Mouse (Mus musculus) adrenal gland, postnatal 14 days (tissue): ENCODE measurements around the gene Evi5. TPM values are rescaled to one million over a fixed set of nuclear protein-coding genes. Genes with fewer than 3 reads are reported as not detected.

Experiments used
- DNase-seq: peaks from one replicate; pipeline ENCODE4 v3.0.0; 2021; ENCODE audit warnings: mixed read lengths
- total RNA-seq: library from RNA; stranded (reverse); gene quantifications from 2 replicates; pipeline ENCODE4 v1.2.3, GENCODE M21; 2021

The Evi5 gene
- total RNA-seq, 1 experiment from 2014 or later, result 53.6 TPM

GRCm38 (mm10) chr5:107873330-107873729, 1.6 kb downstream of the Evi5 start:
- DNase-seq, result no peak

- peak; percentile 34 for DNase-seq
Observed at GRCm38 (mm10) chr5:107869701-107870100, 5.2 kb downstream of the Evi5 start.

GRCm38 (mm10) chr5:107868905-107869424, 5.9 kb downstream of the Evi5 start:
- DNase-seq, result peak; percentile 95

- peak; percentile 81 for DNase-seq
Observed at GRCm38 (mm10) chr5:107867970-107868904, 6.7 kb downstream of the Evi5 start.

- DNase-seq, result peak; percentile 32
Observed at GRCm38 (mm10) chr5:107866127-107867126, 8.5 kb downstream of the Evi5 start.

- DNase-seq, result peak; percentile 21
Observed at GRCm38 (mm10) chr5:107863971-107864370, 10.9 kb downstream of the Evi5 start.

GRCm38 (mm10) chr5:107858963-107859362, 15.9 kb downstream of the Evi5 start:
- DNase-seq, result no peak

GRCm38 (mm10) chr5:107855546-107855945, 19.4 kb downstream of the Evi5 start:
- DNase-seq, result no peak

- DNase-seq, result no peak
Observed at GRCm38 (mm10) chr5:107854556-107854955, 20.4 kb downstream of the Evi5 start.

GRCm38 (mm10) chr5:107853807-107854206, 21.1 kb downstream of the Evi5 start:
- peak; percentile 44 for DNase-seq

GRCm38 (mm10) chr5:107848964-107849363, 25.9 kb downstream of the Evi5 start:
- DNase-seq, result no peak

- DNase-seq, result no peak
Observed at GRCm38 (mm10) chr5:107847817-107848216, 27.1 kb downstream of the Evi5 start.

GRCm38 (mm10) chr5:107847349-107847748, 27.6 kb downstream of the Evi5 start:
- peak; percentile 86 for DNase-seq

- no peak for DNase-seq
Observed at GRCm38 (mm10) chr5:107840549-107841238, 34.2 kb downstream of the Evi5 start.

- DNase-seq, result peak; percentile 67
Observed at GRCm38 (mm10) chr5:107838891-107839644, 35.8 kb downstream of the Evi5 start.

GRCm38 (mm10) chr5:107834287-107834686, 40.6 kb downstream of the Evi5 start:
- no peak for DNase-seq

GRCm38 (mm10) chr5:107831351-107831750, 43.6 kb downstream of the Evi5 start:
- DNase-seq, result no peak

GRCm38 (mm10) chr5:107829998-107830560, 44.8 kb downstream of the Evi5 start, which contains the start of gene Ube2d2b:
Gene Ube2d2b, plus strand, starts transcription at chr5:107830099.
- DNase-seq, result no peak

GRCm38 (mm10) chr5:107822521-107822920, 52.4 kb downstream of the Evi5 start:
- no peak for DNase-seq

GRCm38 (mm10) chr5:107814651-107815050, 60.3 kb downstream of the Evi5 start:
- no peak for DNase-seq
